Mouse (Mus musculus): ENCODE results near the gene Rc3h1. TPM values are rescaled to one million over a fixed set of nuclear protein-coding genes. Genes with fewer than 3 reads are reported as not detected.

Gene Rc3h1
- total and polyA plus RNA-seq, 3 experiments: 6.2 to 15.2 TPM; not detected in 1

DNA sequence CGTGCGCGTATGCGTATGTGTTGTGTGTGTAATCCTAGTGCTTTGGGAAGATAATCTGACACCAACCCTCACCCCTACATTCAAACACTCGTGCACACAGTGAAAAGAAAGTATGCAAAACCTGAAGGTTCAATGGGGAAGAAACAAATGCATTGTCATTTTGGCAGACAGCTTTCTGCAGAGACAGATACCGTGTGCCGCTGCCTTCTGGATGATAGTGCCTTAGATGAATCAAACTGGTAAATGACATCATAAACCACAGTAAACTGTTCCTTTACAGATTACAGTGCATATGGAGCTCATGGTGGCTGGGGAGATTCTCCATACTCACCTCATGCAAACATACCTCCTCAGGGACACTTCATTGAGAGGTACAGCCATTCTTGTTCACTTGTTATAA lies 57.0 kb downstream of the Rc3h1 start (continued):
- TF ChIP-seq ZC3H11A (IDR thresholded peaks at IDR 0.05; ENCODE audit: low read depth, low read length): no peak
- TF ChIP-seq POLR2A (IDR thresholded peaks at IDR 0.05; ENCODE audit: control insufficient read depth in 1 of 2, insufficient read depth in 1 of 2, low read depth in 1 of 2, low read length in 2 of 2, poor library complexity in 1 of 2): no peak
- TF ChIP-seq TCF12 (IDR thresholded peaks at IDR 0.05; ENCODE audit: low read depth, low read length): peak; percentile 91
- no peak for TF ChIP-seq SMC3 (IDR thresholded peaks at IDR 0.05; ENCODE audit: low read depth, low read length)
- TF ChIP-seq ZMIZ1 (IDR thresholded peaks at IDR 0.05; ENCODE audit: low read depth, low read length): no peak
- peak; percentile 95 for TF ChIP-seq GATA1 (IDR thresholded peaks at IDR 0.05; ENCODE audit: low read depth, low read length)
- TF ChIP-seq SIN3A (IDR thresholded peaks at IDR 0.05; ENCODE audit: low read length): peak; percentile 87
- TF ChIP-seq ZKSCAN1 (IDR thresholded peaks at IDR 0.05; ENCODE audit: low read depth, low read length): no peak
- TF ChIP-seq MYB (IDR thresholded peaks at IDR 0.05; ENCODE audit: low read depth, low read length): peak; percentile 55; the same call in 1 of the 2 replicates
- TF ChIP-seq POLR2AphosphoS5 (IDR thresholded peaks at IDR 0.05; ENCODE audit: borderline replicate concordance, low read depth, low read length): no peak

GRCm38 (mm10) chr1:160967268-160967667 lies 61.0 kb downstream of the Rc3h1 start:
- Histone ChIP-seq H3K9me3 (replicated peaks; ENCODE audit: insufficient read depth, low read length) (no peaks in the 10 kb centered on the region), H3K27me3 (ENCODE audit: control insufficient read depth in 1 of 2, insufficient read depth in 2 of 2, low read length in 2 of 2) (no peaks in the 10 kb centered on the region), H3K27ac (ENCODE audit: control insufficient read depth, low read depth, low read length) (no peak overlapping the region), H3K4me1 (ENCODE audit: control insufficient read depth in 1 of 2, insufficient read depth in 2 of 2, low read length in 2 of 2) (peaks cover 9 to 17% of the 10 kb centered on the region in 2 experiments), H3K9ac (ENCODE audit: control insufficient read depth, low read depth, low read length, poor library complexity, severe bottlenecking) (no peak overlapping the region), H3K4me3 (ENCODE audit: control insufficient read depth in 1 of 2, insufficient read depth in 1 of 2, low read depth in 2 of 2, low read length in 2 of 2) (no peak overlapping the region), H3K36me3 (ENCODE audit: control insufficient read depth in 1 of 2, insufficient read depth in 2 of 2, low read length in 2 of 2) (peaks cover 24 to 49% of the 10 kb centered on the region in 2 experiments), H3K79me2 (ENCODE audit: control insufficient read depth, insufficient read depth, low read length, poor library complexity) (no peaks in the 10 kb centered on the region)
- peak; percentile 28 for DNase-seq (ENCODE audit: low read depth, low spot score)
- no peak for TF ChIP-seq CHD2 (IDR thresholded peaks at IDR 0.05; ENCODE audit: low read length)
- peak; percentile 55; the same call in 1 of the 2 replicates for TF ChIP-seq MXI1 (IDR thresholded peaks at IDR 0.05; ENCODE audit: low read depth, low read length)
- TF ChIP-seq ETS1 (IDR thresholded peaks at IDR 0.05; ENCODE audit: low read depth, low read length): peak; percentile 53; the same call in 1 of the 2 replicates
- TF ChIP-seq ELF1 (IDR thresholded peaks at IDR 0.05; ENCODE audit: low read depth, low read length): no peak
- TF ChIP-seq GATA1 (IDR thresholded peaks at IDR 0.05; ENCODE audit: low read depth, low read length): peak; percentile 37; the same call in 1 of the 2 replicates
- peak; percentile 21; the same call in 1 of the 2 replicates for TF ChIP-seq MAX (IDR thresholded peaks at IDR 0.05; ENCODE audit: low read length)
- TF ChIP-seq GABPA (IDR thresholded peaks at IDR 0.05; ENCODE audit: low read depth, low read length): no peak

DNA sequence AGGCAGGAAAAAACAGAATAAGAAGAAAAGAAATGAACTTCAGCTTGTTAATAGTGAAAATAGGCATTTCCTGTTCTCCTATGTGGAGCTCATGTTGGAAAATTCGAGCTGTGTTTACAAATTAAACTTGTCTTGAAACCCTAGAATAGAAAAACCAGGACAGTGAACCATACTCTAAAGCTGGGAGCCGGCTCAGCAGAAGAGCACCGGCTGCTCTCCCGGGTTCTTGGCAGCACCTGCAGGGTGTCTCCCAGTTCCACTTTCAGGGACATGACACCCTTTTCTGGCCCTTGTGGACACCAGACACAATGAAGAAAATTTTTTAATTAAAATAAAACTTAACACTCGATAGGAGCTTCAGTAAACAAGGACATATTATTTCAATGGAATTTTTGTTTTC lies 62.4 kb downstream of the Rc3h1 start:
- Histone ChIP-seq H3K4me3 (ENCODE audit: control insufficient read depth in 1 of 2, insufficient read depth in 1 of 2, low read depth in 2 of 2, low read length in 2 of 2) (no peak overlapping the region), H3K36me3 (ENCODE audit: control insufficient read depth in 1 of 2, insufficient read depth in 2 of 2, low read length in 2 of 2) (peaks cover 15 to 48% of the 10 kb centered on the region in 2 experiments), H3K27ac (ENCODE audit: control insufficient read depth, low read depth, low read length) (no peak overlapping the region), H3K27me3 (ENCODE audit: control insufficient read depth in 1 of 2, insufficient read depth in 2 of 2, low read length in 2 of 2) (no peaks in the 10 kb centered on the region), H3K4me1 (ENCODE audit: control insufficient read depth in 1 of 2, insufficient read depth in 2 of 2, low read length in 2 of 2) (peaks cover 3 to 14% of the 10 kb centered on the region in 2 experiments), H3K9me3 (replicated peaks; ENCODE audit: insufficient read depth, low read length) (no peaks in the 10 kb centered on the region), H3K79me2 (ENCODE audit: control insufficient read depth, insufficient read depth, low read length, poor library complexity) (no peaks in the 10 kb centered on the region), H3K9ac (ENCODE audit: control insufficient read depth, low read depth, low read length, poor library complexity, severe bottlenecking) (no peak overlapping the region)
- no peak for DNase-seq (ENCODE audit: low read depth, low spot score)
- TF ChIP-seq EP300 (IDR thresholded peaks at IDR 0.05; ENCODE audit: low read depth in 1 of 2, low read length in 2 of 2) (no peak), MYC (IDR thresholded peaks at IDR 0.05; ENCODE audit: low read depth, low read length) (no peak), POLR2A (IDR thresholded peaks at IDR 0.05; ENCODE audit: control insufficient read depth in 1 of 2, insufficient read depth in 1 of 2, low read depth in 1 of 2, low read length in 2 of 2, poor library complexity in 1 of 2) (no peak), GABPA (IDR thresholded peaks at IDR 0.05; ENCODE audit: low read depth, low read length) (no peak), USF2 (IDR thresholded peaks at IDR 0.05; ENCODE audit: borderline replicate concordance in 1 of 2, insufficient read depth in 1 of 2, low read depth in 1 of 2, low read length in 2 of 2) (no peak), POLR2AphosphoS5 (IDR thresholded peaks at IDR 0.05; ENCODE audit: borderline replicate concordance, low read depth, low read length) (no peak), MXI1 (IDR thresholded peaks at IDR 0.05; ENCODE audit: low read depth, low read length) (no peak), GATA1 (IDR thresholded peaks at IDR 0.05; ENCODE audit: low read depth, low read length) (no peak), RAD21 (IDR thresholded peaks at IDR 0.05; ENCODE audit: low read depth, low read length) (no peak), ZNF384 (IDR thresholded peaks at IDR 0.05; ENCODE audit: low read depth, low read length) (no peak), CHD1 (IDR thresholded peaks at IDR 0.05; ENCODE audit: low read depth, low read length) (no peak), ETS1 (IDR thresholded peaks at IDR 0.05; ENCODE audit: low read depth, low read length) (no peak), TBP (IDR thresholded peaks at IDR 0.05; ENCODE audit: low read depth, low read length) (no peak), CTCF (IDR thresholded peaks at IDR 0.05 in 2 of 3, conservative IDR thresholded peaks at IDR 0.05 in 1 of 3; ENCODE audit: control insufficient read depth in 1 of 3, insufficient read depth in 1 of 3, low read depth in 2 of 3, low read length in 3 of 3, poor library complexity in 1 of 3, severe bottlenecking in 1 of 3) (no peak), ZKSCAN1 (IDR thresholded peaks at IDR 0.05; ENCODE audit: low read depth, low read length) (no peak)
